Mouse (Mus musculus): ENCODE results near the gene Nupl2. TPM values are rescaled to one million over a fixed set of nuclear protein-coding genes. Genes with fewer than 3 reads are reported as not detected.

Nupl2 gene
- polyA plus RNA-seq, 1 experiment from 2014 or later = 20.3 TPM

- H3K9me3 ChIP-seq (ENCODE audit: control insufficient read depth, low read length) = no peaks in the 10 kb centered on the region
- ATAC-seq (ENCODE audit: insufficient read depth, low FRiP score, low TSS enrichment) (no peak), DNase-seq (ENCODE audit: low spot score) (no peak)
- H3K4me3 ChIP-seq (ENCODE audit: low read depth, low read length) = no peak overlapping the region
- no peak overlapping the region for H3K4me2 ChIP-seq (ENCODE audit: low read depth)
- H3K9ac ChIP-seq (ENCODE audit: low read length) = no peak overlapping the region
- no peaks in the 10 kb centered on the region for H3K4me1 ChIP-seq (ENCODE audit: control insufficient read depth, insufficient read depth, low read length)
- H3K36me3 ChIP-seq (ENCODE audit: control insufficient read depth, insufficient read depth, low read length) = no peaks in the 10 kb centered on the region
- H3K27ac ChIP-seq (ENCODE audit: low read depth, low read length) = no peak overlapping the region
- 82% methylated on average over 2 of the region's 2 CpGs for WGBS
- no peaks in the 10 kb centered on the region for H3K27me3 ChIP-seq (ENCODE audit: control insufficient read depth, insufficient read depth, low read length)
Measured at GRCm38 (mm10) chr5:24191821-24192220, 27.1 kb downstream of the Nupl2 start.

GRCm38 (mm10) chr5:24201006-24201405 is 36.2 kb downstream of the Nupl2 start:
- no peak overlapping the region for H3K9ac ChIP-seq (ENCODE audit: low read length)
- 79% methylated on average over 4 of the region's 4 CpGs for WGBS
- no peaks in the 10 kb centered on the region for H3K9me3 ChIP-seq (ENCODE audit: control insufficient read depth, low read length)
- DNase-seq (ENCODE audit: low spot score) (no peak), ATAC-seq (ENCODE audit: insufficient read depth, low FRiP score, low TSS enrichment) (no peak)
- no peaks in the 10 kb centered on the region for H3K4me1 ChIP-seq (ENCODE audit: control insufficient read depth, insufficient read depth, low read length)
- H3K4me3 ChIP-seq (ENCODE audit: low read depth, low read length) = no peak overlapping the region
- no peak overlapping the region for H3K27ac ChIP-seq (ENCODE audit: low read depth, low read length)
- no peak overlapping the region for H3K4me2 ChIP-seq (ENCODE audit: low read depth)
- H3K27me3 ChIP-seq (ENCODE audit: control insufficient read depth, insufficient read depth, low read length) = no peaks in the 10 kb centered on the region
- no peaks in the 10 kb centered on the region for H3K36me3 ChIP-seq (ENCODE audit: control insufficient read depth, insufficient read depth, low read length)

- H3K9ac ChIP-seq (ENCODE audit: low read length) = no peak overlapping the region
- no peaks in the 10 kb centered on the region for H3K4me1 ChIP-seq (ENCODE audit: control insufficient read depth, insufficient read depth, low read length)
- no peaks in the 10 kb centered on the region for H3K36me3 ChIP-seq (ENCODE audit: control insufficient read depth, insufficient read depth, low read length)
- DNase-seq (ENCODE audit: low spot score) (no peak), ATAC-seq (ENCODE audit: insufficient read depth, low FRiP score, low TSS enrichment) (no peak)
- no peak overlapping the region for H3K4me2 ChIP-seq (ENCODE audit: low read depth)
- H3K27me3 ChIP-seq (ENCODE audit: control insufficient read depth, insufficient read depth, low read length) = no peaks in the 10 kb centered on the region
- no peak overlapping the region for H3K27ac ChIP-seq (ENCODE audit: low read depth, low read length)
- 84% methylated on average over 5 of the region's 5 CpGs for WGBS
- H3K9me3 ChIP-seq (ENCODE audit: control insufficient read depth, low read length) = no peaks in the 10 kb centered on the region
- H3K4me3 ChIP-seq (ENCODE audit: low read depth, low read length) = no peak overlapping the region
Measured at GRCm38 (mm10) chr5:24202492-24202891, 37.7 kb downstream of the Nupl2 start.

- DNase-seq (ENCODE audit: low spot score) = no peak
- Histone ChIP-seq H3K4me1 (ENCODE audit: control insufficient read depth, insufficient read depth, low read length) (no peaks in the 10 kb centered on the region), H3K4me2 (ENCODE audit: low read depth) (no peak overlapping the region), H3K9ac (ENCODE audit: low read length) (no peak overlapping the region), H3K4me3 (ENCODE audit: low read depth, low read length) (no peak overlapping the region), H3K27me3 (ENCODE audit: control insufficient read depth, insufficient read depth, low read length) (no peaks in the 10 kb centered on the region), H3K27ac (ENCODE audit: low read depth, low read length) (no peak overlapping the region), H3K36me3 (ENCODE audit: control insufficient read depth, insufficient read depth, low read length) (no peaks in the 10 kb centered on the region), H3K9me3 (ENCODE audit: control insufficient read depth, low read length) (no peaks in the 10 kb centered on the region)
- ATAC-seq (ENCODE audit: insufficient read depth, low FRiP score, low TSS enrichment) = no peak
- 80% methylated on average over 5 of the region's 5 CpGs for WGBS
Measured at GRCm38 (mm10) chr5:24203266-24203665, 38.5 kb downstream of the Nupl2 start.

GRCm38 (mm10) chr5:24207965-24208364 is 43.2 kb downstream of the Nupl2 start:
- Histone ChIP-seq H3K4me3 (ENCODE audit: low read depth, low read length) (no peak overlapping the region), H3K9me3 (ENCODE audit: control insufficient read depth, low read length) (no peaks in the 10 kb centered on the region), H3K36me3 (ENCODE audit: control insufficient read depth, insufficient read depth, low read length) (no peaks in the 10 kb centered on the region), H3K9ac (ENCODE audit: low read length) (no peak overlapping the region), H3K27ac (ENCODE audit: low read depth, low read length) (no peak overlapping the region), H3K4me1 (ENCODE audit: control insufficient read depth, insufficient read depth, low read length) (no peaks in the 10 kb centered on the region), H3K4me2 (ENCODE audit: low read depth) (no peak overlapping the region), H3K27me3 (ENCODE audit: control insufficient read depth, insufficient read depth, low read length) (no peaks in the 10 kb centered on the region)
- DNase-seq (ENCODE audit: low spot score) (no peak), ATAC-seq (ENCODE audit: insufficient read depth, low FRiP score, low TSS enrichment) (no peak)
- 73% methylated on average over 10 of the region's 10 CpGs for WGBS

GRCm38 (mm10) chr5:24208505-24208904 is 43.7 kb downstream of the Nupl2 start:
- no peaks in the 10 kb centered on the region for H3K4me1 ChIP-seq (ENCODE audit: control insufficient read depth, insufficient read depth, low read length)
- H3K27me3 ChIP-seq (ENCODE audit: control insufficient read depth, insufficient read depth, low read length) = no peaks in the 10 kb centered on the region
- no peaks in the 10 kb centered on the region for H3K9me3 ChIP-seq (ENCODE audit: control insufficient read depth, low read length)
- no peak overlapping the region for H3K27ac ChIP-seq (ENCODE audit: low read depth, low read length)
- H3K36me3 ChIP-seq (ENCODE audit: control insufficient read depth, insufficient read depth, low read length) = no peaks in the 10 kb centered on the region
- no peak overlapping the region for H3K4me3 ChIP-seq (ENCODE audit: low read depth, low read length)
- WGBS = 87% methylated on average over 5 of the region's 5 CpGs
- ATAC-seq (ENCODE audit: insufficient read depth, low FRiP score, low TSS enrichment) (no peak), DNase-seq (ENCODE audit: low spot score) (no peak)
- no peak overlapping the region for H3K9ac ChIP-seq (ENCODE audit: low read length)
- no peak overlapping the region for H3K4me2 ChIP-seq (ENCODE audit: low read depth)

GRCm38 (mm10) chr5:24213861-24214546 is 49.2 kb downstream of the Nupl2 start:
- ATAC-seq (ENCODE audit: insufficient read depth, low FRiP score, low TSS enrichment) = no peak
- H3K4me3 ChIP-seq (ENCODE audit: low read depth, low read length) = no peak overlapping the region

GRCm38 (mm10) chr5:24214547-24214878 is 49.8 kb downstream of the Nupl2 start:
- Histone ChIP-seq H3K4me3 (ENCODE audit: low read depth, low read length) (no peak overlapping the region), H3K27ac (ENCODE audit: low read depth, low read length) (no peak overlapping the region), H3K9me3 (ENCODE audit: control insufficient read depth, low read length) (no peaks in the 10 kb centered on the region), H3K9ac (ENCODE audit: low read length) (no peak overlapping the region), H3K36me3 (ENCODE audit: control insufficient read depth, insufficient read depth, low read length) (no peaks in the 10 kb centered on the region), H3K4me1 (ENCODE audit: control insufficient read depth, insufficient read depth, low read length) (no peaks in the 10 kb centered on the region), H3K27me3 (ENCODE audit: control insufficient read depth, insufficient read depth, low read length) (no peaks in the 10 kb centered on the region), H3K4me2 (ENCODE audit: low read depth) (no peak overlapping the region)
- 29% methylated on average over 1 of the region's 1 CpGs for WGBS
- DNase-seq (ENCODE audit: low spot score) = no peak
- no peak for ATAC-seq (ENCODE audit: insufficient read depth, low FRiP score, low TSS enrichment)

More at GRCm38 (mm10) chr5:24213861-24214546, 49.2 kb downstream of the Nupl2 start:
- Histone ChIP-seq H3K27ac (ENCODE audit: low read depth, low read length) (no peak overlapping the region), H3K9ac (ENCODE audit: low read length) (no peak overlapping the region), H3K4me2 (ENCODE audit: low read depth) (no peak overlapping the region), H3K27me3 (ENCODE audit: control insufficient read depth, insufficient read depth, low read length) (no peaks in the 10 kb centered on the region), H3K4me1 (ENCODE audit: control insufficient read depth, insufficient read depth, low read length) (no peaks in the 10 kb centered on the region), H3K9me3 (ENCODE audit: control insufficient read depth, low read length) (no peaks in the 10 kb centered on the region), H3K36me3 (ENCODE audit: control insufficient read depth, insufficient read depth, low read length) (no peaks in the 10 kb centered on the region)
- WGBS = 75% methylated on average over 3 of the region's 3 CpGs
- DNase-seq (ENCODE audit: low spot score) = no peak

- Histone ChIP-seq H3K4me1 (ENCODE audit: control insufficient read depth, insufficient read depth, low read length) (no peaks in the 10 kb centered on the region), H3K4me3 (ENCODE audit: low read depth, low read length) (no peak overlapping the region), H3K36me3 (ENCODE audit: control insufficient read depth, insufficient read depth, low read length) (no peaks in the 10 kb centered on the region), H3K4me2 (ENCODE audit: low read depth) (no peak overlapping the region), H3K27ac (ENCODE audit: low read depth, low read length) (no peak overlapping the region), H3K27me3 (ENCODE audit: control insufficient read depth, insufficient read depth, low read length) (no peaks in the 10 kb centered on the region), H3K9me3 (ENCODE audit: control insufficient read depth, low read length) (no peaks in the 10 kb centered on the region), H3K9ac (ENCODE audit: low read length) (no peak overlapping the region)
- 93% methylated on average over 1 of the region's 1 CpGs for WGBS
- no peak for DNase-seq (ENCODE audit: low spot score)
- no peak for ATAC-seq (ENCODE audit: insufficient read depth, low FRiP score, low TSS enrichment)
Measured at GRCm38 (mm10) chr5:24214900-24215299, 50.1 kb downstream of the Nupl2 start.
